Mouse (Mus musculus) neural tube, embryonic 11.5 days (tissue): ENCODE results near the gene Gm20388. TPM values are rescaled to one million over a fixed set of nuclear protein-coding genes. Genes with fewer than 3 reads are reported as not detected.

Source experiments
- ATAC-seq: fragments of 200-750 bp; cut with Nextera tagmentation; 2 replicates; pipeline ENCODE4 v1.8.0; 2017; ENCODE audit warnings: moderate number of reproducible peaks, mild to moderate bottlenecking, moderate TSS enrichment, moderate library complexity; ENCODE audit not compliant: insufficient read depth, low FRiP score, low TSS enrichment
- DNase-seq: peaks from one replicate; pipeline ENCODE4 v3.0.0-alpha.2; 2015; ENCODE audit warnings: low spot score
- H3K27ac ChIP-seq: fragments of 300-500 bp; sonication (generic); 2 replicates; pipeline ENCODE4 v1.5.1; 2014; ENCODE audit warnings: low read depth, mild to moderate bottlenecking, low read length
- H3K27me3 ChIP-seq: fragments of 300-500 bp; sonication (generic); 2 replicates; pipeline ENCODE4 v1.6.1; 2014; ENCODE audit warnings: mild to moderate bottlenecking, low read length, mixed read lengths; ENCODE audit not compliant: control insufficient read depth, insufficient read depth
- H3K36me3 ChIP-seq: fragments of 300-500 bp; sonication (generic); 2 replicates; pipeline ENCODE4 v1.6.1; 2014; ENCODE audit warnings: mild to moderate bottlenecking, low read length, moderate library complexity, mixed read lengths; ENCODE audit not compliant: control insufficient read depth, insufficient read depth
- H3K4me1 ChIP-seq: fragments of 300-500 bp; sonication (generic); 2 replicates; pipeline ENCODE4 v1.6.1; 2014; ENCODE audit warnings: low read length, mixed read lengths; ENCODE audit not compliant: control insufficient read depth, insufficient read depth
- H3K4me2 ChIP-seq: fragments of 300-500 bp; sonication (generic); 2 replicates; pipeline ENCODE4 v1.6.1; 2014; ENCODE audit warnings: low read depth, mild to moderate bottlenecking, moderate library complexity
- H3K4me3 ChIP-seq: fragments of 300-500 bp; sonication (generic); 2 replicates; pipeline ENCODE4 v1.5.1; 2014; ENCODE audit warnings: low read depth, low read length
- H3K9ac ChIP-seq: fragments of 300-500 bp; sonication (generic); 2 replicates; pipeline ENCODE4 v1.6.1; 2014; ENCODE audit warnings: mild to moderate bottlenecking, low read length
- H3K9me3 ChIP-seq: fragments of 300-500 bp; sonication (generic); 2 replicates; pipeline ENCODE4 v1.6.1; 2016; ENCODE audit warnings: low read length; ENCODE audit not compliant: control insufficient read depth
- WGBS: fragments of 180-500 bp; shearing (Covaris S2); extraction: QIAGEN DNeasy Blood & Tissue Kit; methylation state at CpG from one replicate; pipeline ENCODE4 v1.1.7; 2014; 5-methylcytosine and 5-hydroxymethylcytosine counted together
- polyA plus RNA-seq: library from polyadenylated mRNA; unstranded; fragments of >200 nt; fragmentation: Nextera tagmentation; extraction: Ambion mirVana; gene quantifications from 2 replicates; pipeline ENCODE4 v1.2.1, GENCODE M21; 2014

Gene Gm20388
- polyA plus RNA-seq, 1 experiment from 2014 or later, result not detected

DNA sequence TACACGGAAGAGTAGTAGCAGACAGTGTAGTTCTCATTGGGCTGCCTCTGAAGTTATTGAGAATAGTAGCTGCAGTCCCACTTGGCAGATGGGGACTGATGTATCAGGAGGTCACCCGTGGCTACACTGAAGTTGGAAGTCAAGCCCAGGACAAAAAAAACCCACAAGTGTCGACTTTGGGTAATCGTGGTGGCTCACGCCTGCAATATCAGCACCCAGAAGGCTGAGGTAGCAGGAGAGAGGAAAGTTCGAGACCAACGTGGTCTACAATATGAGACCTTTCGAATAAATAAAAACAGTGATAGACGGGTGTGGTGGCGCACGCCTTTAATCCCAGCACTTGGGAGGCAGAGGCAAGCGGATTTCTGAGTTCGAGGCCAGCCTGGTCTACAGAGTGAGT lies 1674.1 kb downstream of the Gm20388 start:
- DNase-seq, result no peak
- peak overlapping the region; percentile 63 for H3K4me2 ChIP-seq
- no peak for ATAC-seq
- H3K36me3 ChIP-seq, result no peaks in the 10 kb centered on the region
- no peaks in the 10 kb centered on the region for H3K4me1 ChIP-seq
- 45% methylated on average over 13 of the region's 13 CpGs for WGBS
- no peaks in the 10 kb centered on the region for H3K27me3 ChIP-seq
- H3K9me3 ChIP-seq, result no peaks in the 10 kb centered on the region
- no peak overlapping the region for H3K27ac ChIP-seq
- H3K9ac ChIP-seq, result no peak overlapping the region
- peak overlapping the region; percentile 50 for H3K4me3 ChIP-seq

DNA sequence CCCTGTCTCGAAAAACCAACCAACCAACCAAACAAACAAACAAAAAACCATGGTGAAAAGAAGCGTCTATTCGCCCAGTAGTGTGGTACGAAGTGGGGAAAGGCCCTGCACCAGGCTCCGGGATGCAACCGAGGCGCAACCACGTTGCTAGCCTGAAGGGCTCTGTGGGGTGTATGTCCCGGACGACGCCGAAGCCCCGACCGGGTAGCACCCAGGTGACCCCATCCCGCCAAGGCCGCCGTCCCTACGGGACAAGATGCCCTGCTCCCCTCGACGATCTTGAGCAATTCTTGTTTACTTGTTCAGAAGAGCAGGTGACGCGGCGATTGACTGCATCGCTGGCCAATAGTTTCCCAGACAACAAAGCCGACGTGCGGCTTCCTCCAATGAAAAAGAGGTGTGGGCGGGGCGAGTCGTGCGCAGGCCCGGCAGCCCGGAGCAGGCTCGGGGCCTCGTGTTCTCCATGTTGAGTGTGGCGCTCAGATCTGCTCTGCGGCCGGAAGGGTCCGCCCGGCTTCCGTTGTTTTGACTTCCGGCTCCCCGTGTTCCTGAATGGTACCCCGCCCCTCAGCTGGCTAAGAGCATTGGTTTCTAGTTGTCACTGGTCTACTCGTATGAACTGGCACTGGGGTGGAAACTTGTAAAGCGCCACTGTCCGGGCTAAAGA lies 1674.7 kb downstream of the Gm20388 start:
- no peaks in the 10 kb centered on the region for H3K27me3 ChIP-seq
- no peaks in the 10 kb centered on the region for H3K36me3 ChIP-seq
- DNase-seq (peak; percentile 98), ATAC-seq (peak; percentile 92)
- no peaks in the 10 kb centered on the region for H3K4me1 ChIP-seq
- H3K4me2 ChIP-seq, result peak overlapping the region; percentile 63
- H3K4me3 ChIP-seq, result peak overlapping the region; percentile 50
- no peak overlapping the region for H3K27ac ChIP-seq
- H3K9ac ChIP-seq, result peak overlapping the region; percentile 48
- H3K9me3 ChIP-seq, result no peaks in the 10 kb centered on the region
- 1% methylated on average over 47 of the region's 47 CpGs for WGBS

DNA sequence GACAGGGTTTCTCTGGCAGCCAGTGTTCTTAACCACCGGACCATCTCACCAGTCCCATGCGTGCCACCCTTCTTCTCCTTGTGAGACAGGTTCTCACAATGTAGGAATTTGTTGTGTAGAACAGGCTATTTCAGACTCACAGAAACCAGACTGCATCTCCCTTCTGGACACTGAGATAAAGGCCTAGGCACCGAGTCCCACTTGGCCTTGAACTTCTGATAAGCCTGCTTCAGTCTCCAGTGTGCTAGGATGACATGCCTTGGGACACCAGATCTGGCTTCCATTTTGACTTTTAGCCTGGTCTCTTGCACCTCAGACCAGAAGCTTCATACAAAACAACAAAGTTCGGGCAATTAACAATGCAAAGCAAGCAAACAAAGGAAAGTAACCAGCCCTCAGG lies 1678.1 kb downstream of the Gm20388 start:
- H3K27ac ChIP-seq, result no peak overlapping the region
- 78% methylated on average over 4 of the region's 4 CpGs for WGBS

DNA sequence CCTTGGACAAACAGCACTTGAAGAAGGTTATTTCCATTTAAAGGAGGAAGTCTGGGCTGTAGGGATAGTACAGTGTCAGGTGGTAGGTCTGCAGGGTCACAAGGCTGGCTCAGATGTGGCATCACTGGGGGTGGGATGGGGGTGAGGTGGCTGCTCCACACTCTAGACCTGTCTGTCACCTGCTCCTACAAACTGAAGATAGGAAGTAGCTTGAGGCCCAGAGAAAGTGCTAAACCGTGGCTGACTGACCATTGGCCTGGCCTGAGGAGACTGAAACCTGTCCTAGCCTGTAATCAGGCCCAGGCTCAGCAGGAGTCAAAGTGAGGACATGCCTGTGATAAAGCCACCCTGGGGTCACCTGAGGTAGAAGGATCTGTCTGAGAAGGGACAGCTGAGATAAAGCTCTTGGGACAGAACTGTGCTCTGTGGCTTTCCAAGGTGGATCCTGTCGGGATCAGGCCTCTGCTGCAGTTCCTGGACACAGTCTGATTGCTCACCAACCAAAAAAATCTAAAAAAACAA lies 1678.6 kb downstream of the Gm20388 start:
- 0 out of 2 replicates have a peak overlapping the region, but pooled peaks have one; percentile 20 for H3K27ac ChIP-seq
- no peak overlapping the region for H3K9ac ChIP-seq
- WGBS, result 51% methylated on average over 2 of the region's 2 CpGs
- H3K4me1 ChIP-seq, result peaks cover 15% of the 10 kb centered on the region
- H3K4me3 ChIP-seq, result no peak overlapping the region
- H3K36me3 ChIP-seq, result peaks cover 3% of the 10 kb centered on the region; the same call in 1 of the 2 replicates
- H3K27me3 ChIP-seq, result no peaks in the 10 kb centered on the region
- no peak overlapping the region; the same call in 1 of the 2 replicates for H3K4me2 ChIP-seq
- no peaks in the 10 kb centered on the region for H3K9me3 ChIP-seq
- DNase-seq (no peak), ATAC-seq (no peak)

More for the DNA sequence above, 1678.1 kb downstream of the Gm20388 start:
- Histone ChIP-seq H3K27me3 (no peaks in the 10 kb centered on the region), H3K4me2 (no peak overlapping the region), H3K4me3 (no peak overlapping the region), H3K9ac (no peak overlapping the region), H3K9me3 (no peaks in the 10 kb centered on the region), H3K36me3 (peaks cover 2% of the 10 kb centered on the region; the same call in 1 of the 2 replicates), H3K4me1 (peaks cover 15% of the 10 kb centered on the region)
- no peak for ATAC-seq
- DNase-seq, result no peak

DNA sequence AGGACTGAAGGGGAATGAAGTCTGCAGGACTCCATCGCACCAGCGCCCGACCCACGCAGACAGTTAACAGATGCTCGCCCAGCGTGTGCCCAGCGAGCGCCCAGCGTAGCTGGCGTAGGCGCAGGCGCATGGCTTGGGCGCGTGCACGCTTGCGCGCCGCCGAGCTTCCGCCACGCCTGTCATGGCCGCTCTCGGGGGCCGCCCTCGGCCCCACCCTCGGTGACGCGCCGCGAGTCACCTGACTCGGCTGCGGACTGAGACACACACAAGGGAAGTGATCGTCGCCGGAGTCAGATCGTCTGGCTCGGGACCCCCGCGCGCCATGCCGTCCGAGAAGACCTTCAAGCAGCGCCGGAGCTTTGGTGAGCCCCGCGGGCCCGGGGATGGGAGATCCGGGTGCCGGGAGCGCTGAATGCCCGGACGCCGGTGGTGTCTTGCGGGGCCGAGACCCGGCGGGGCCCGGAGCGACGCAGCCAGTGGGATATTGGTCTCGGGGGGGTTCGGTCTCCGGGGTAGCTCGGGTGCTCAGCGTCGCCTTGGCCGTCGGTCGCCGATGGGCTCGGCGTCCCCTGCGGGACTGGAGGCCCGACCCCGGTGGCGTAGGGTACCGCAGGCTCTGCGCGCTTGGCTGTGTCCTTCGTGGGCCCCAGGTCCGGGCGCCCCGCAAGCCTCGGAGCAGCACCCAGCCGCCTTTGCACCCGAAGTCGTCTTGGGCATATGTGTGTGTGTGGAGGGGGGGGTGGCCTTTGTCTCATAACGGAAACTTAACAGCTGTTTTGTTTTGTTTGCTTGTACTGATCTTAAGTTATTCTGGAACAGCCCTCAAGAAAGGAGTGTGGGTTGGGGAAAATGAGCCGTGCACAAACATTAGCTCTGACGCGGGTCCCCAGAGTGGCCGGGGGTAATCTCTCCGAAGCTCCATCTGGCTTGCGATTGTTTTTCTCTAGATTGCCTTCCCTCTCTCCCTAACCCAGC lies 1679.8 kb downstream of the Gm20388 start, which contains the start of gene Map1lc3b:
TSS of gene Map1lc3b (plus strand) at position 159 of the 975 bp plus-strand sequence.
- Histone ChIP-seq H3K4me2 (peak within 1 kb of the TSS; percentile 83), H3K9ac (peak within 1 kb of the TSS; percentile 83), H3K36me3 (peaks cover 4% of the 10 kb centered on the region; the same call in 1 of the 2 replicates), H3K4me1 (peaks cover 15% of the 10 kb centered on the region), H3K27me3 (no peaks in the 10 kb centered on the region), H3K9me3 (no peaks in the 10 kb centered on the region), H3K27ac (peak within 1 kb of the TSS; percentile 20; the same call in 1 of the 2 replicates), H3K4me3 (peak within 1 kb of the TSS; percentile 91)
- WGBS, result under 1% methylated on average over 90 of the region's 94 CpGs
- DNase-seq, result peak; percentile 99
- ATAC-seq, result peak; percentile 87

DNA sequence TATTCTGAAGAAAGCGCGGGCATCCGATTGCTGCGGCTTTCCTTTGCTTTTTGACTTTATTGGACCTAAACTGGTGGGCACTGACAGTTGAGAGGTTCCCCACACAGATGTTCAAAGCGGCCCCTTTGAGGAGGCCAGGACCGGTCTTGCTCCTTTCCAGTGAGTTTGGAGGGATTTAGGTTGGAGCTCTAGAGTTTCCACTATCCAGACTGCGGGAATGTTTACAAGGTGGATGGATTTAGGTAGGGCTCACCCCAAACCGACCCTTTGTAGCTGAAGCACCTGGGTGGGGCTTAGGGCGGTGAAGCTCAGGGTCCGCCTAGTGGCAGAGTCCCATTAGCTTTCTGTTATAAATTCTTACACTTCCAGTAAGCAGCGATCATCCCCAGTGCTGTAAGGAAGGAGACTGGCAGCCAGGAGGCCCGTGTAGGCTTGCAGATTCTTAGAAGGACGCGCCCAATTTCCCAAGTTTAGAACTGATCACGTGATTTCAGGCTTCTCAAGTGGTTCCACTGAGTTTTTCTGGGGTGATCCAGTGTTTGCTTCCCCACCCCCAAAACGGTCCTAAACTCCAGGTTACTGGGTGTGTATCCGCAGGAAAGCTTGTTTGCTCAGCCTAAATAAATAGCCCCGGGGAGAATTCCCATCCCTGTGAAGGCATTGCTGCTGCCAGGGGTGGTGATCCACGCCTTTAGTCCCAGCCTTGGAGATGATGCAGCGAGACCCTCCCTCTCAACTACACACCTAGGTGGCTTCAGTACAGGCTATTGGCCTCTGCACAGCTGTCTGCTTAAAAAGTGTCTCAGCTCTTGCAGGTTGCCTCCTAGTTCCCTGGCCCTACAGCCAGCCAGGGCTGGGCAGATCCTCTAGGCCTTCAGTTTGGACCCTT lies 1680.8 kb downstream of the Gm20388 start:
- ATAC-seq, result no peak
- WGBS, result 14% methylated on average over 20 of the region's 20 CpGs
- Histone ChIP-seq H3K4me1 (peaks cover 15% of the 10 kb centered on the region), H3K4me2 (peak overlapping the region; percentile 83), H3K36me3 (peaks cover 7% of the 10 kb centered on the region), H3K9me3 (no peaks in the 10 kb centered on the region), H3K9ac (peak overlapping the region; percentile 83), H3K27ac (0 out of 2 replicates have a peak overlapping the region, but pooled peaks have one; percentile 20), H3K4me3 (peak overlapping the region; percentile 91), H3K27me3 (no peaks in the 10 kb centered on the region)
- DNase-seq, result peak; percentile 48

DNA sequence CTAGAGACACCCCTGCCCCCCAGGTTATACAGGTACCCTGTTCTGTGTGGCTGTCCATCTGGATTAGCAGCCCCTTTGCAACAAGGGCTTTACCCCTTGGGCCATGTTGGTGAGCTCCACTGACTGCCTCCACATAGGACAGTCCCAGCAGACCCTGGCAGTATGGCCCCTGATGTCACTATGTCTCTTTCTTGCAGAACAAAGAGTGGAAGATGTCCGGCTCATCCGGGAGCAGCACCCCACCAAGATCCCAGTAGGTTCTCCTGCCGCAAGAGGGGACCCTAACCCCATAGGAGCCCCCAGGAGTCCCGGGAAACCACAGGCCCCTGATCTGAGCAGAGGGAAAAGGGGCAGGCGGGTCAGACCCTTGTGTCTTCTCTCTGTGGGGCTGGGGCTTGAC lies 1682.7 kb downstream of the Gm20388 start:
- H3K27ac ChIP-seq, result no peak overlapping the region
- ATAC-seq (no peak), DNase-seq (no peak)
- no peak overlapping the region for H3K9ac ChIP-seq
- peaks cover 15% of the 10 kb centered on the region for H3K4me1 ChIP-seq
- no peak overlapping the region for H3K4me2 ChIP-seq
- H3K4me3 ChIP-seq, result no peak overlapping the region
- H3K36me3 ChIP-seq, result peaks cover 9% of the 10 kb centered on the region
- H3K9me3 ChIP-seq, result no peaks in the 10 kb centered on the region
- WGBS, result 86% methylated on average over 5 of the region's 5 CpGs
- H3K27me3 ChIP-seq, result no peaks in the 10 kb centered on the region

DNA sequence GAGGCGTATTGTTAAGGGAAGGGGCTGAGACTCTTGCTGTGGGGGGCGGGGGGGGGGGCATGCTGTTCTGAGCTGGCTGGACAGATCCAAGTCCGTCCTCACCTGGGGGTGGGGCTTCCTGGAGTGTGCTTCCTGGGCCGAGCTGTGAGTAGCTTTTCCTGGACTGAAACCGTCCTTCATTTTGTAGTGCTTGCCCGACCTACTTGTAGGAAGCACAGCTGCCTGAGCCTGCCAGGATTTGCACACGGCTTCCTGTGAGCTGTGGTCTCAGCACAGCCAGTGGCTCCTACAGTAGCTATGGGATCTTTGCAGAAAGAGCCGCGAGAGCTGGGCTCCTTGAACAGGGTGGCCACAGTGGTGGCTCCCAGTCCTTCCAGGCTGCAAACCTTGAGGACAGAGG lies 1683.3 kb downstream of the Gm20388 start:
- Histone ChIP-seq H3K27ac (no peak overlapping the region), H3K4me1 (peaks cover 15% of the 10 kb centered on the region), H3K36me3 (peaks cover 9% of the 10 kb centered on the region), H3K9ac (no peak overlapping the region), H3K4me2 (no peak overlapping the region), H3K27me3 (no peaks in the 10 kb centered on the region), H3K9me3 (no peaks in the 10 kb centered on the region), H3K4me3 (no peak overlapping the region)
- WGBS, result 83% methylated on average over 9 of the region's 9 CpGs
- ATAC-seq, result no peak
- DNase-seq, result no peak
